Mouse (Mus musculus): ENCODE measurements at regions not wholly inside any gene's neighbourhood (a gene's known extent, or its start where the extent isn't known, plus 50 kb on each side); places are given as distances from the start of the nearest gene placed in this dataset.

DNA sequence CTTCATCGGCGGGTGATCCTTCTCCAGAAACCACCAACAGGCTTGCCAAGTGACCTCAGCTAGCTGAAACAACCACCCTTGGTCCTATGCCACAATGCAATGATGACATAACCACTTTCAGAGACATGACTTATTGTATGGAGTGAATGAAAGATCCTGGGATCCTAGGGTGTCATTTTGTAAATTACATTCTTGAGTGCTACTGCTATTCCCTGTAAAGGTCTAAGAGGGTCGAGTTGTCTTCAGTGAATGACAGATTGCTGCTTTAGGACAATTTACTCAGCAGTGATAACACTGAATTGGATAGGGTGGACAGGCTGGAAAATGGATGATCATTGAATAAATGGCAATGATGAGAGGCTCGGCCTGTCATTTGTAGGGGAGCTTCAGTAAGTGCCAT lies 692.4 kb downstream of the Gm9008 start:
- ATAC-seq (ENCODE audit: low FRiP score, low read depth) = no peak
- Histone ChIP-seq H3K27me3 (no peaks in the 10 kb centered on the region), H3K9me3 (no peaks in the 10 kb centered on the region), H3K4me1 (replicated peaks) (no peaks in the 10 kb centered on the region), H3K4me2 (no peak overlapping the region), H3K9ac (no peak overlapping the region), H3K4me3 (no peak overlapping the region), H3K27ac (replicated peaks) (no peak overlapping the region), H3K36me3 (no peaks in the 10 kb centered on the region)
- 61% methylated on average over 4 of the region's 4 CpGs for WGBS

DNA sequence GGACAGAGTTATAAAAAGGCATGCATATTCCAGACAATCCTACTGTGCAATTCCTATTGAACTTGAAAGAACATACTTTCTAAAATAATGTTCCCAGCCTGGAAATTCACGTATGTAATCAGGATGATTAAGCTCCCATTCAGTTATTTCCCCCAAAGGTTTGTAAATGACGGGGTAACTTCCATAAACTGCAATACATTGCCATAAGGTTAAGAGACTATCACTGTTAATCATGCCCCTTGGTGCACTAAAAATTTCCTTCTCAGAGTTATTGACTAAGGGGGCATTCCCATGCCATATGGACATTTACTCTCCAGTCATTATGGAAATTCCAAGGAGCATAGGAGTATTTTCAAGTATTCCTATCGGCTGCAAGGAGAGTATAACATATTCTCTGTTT lies 697.6 kb downstream of the Gm9008 start:
- H3K9me3 ChIP-seq = no peaks in the 10 kb centered on the region
- H3K27me3 ChIP-seq = no peaks in the 10 kb centered on the region
- no peak overlapping the region for H3K9ac ChIP-seq
- no peaks in the 10 kb centered on the region for H3K36me3 ChIP-seq
- H3K4me1 ChIP-seq (replicated peaks) = no peaks in the 10 kb centered on the region
- WGBS = 50% methylated on average over 3 of the region's 3 CpGs
- no peak for ATAC-seq (ENCODE audit: low FRiP score, low read depth)
- no peak overlapping the region for H3K4me3 ChIP-seq
- H3K4me2 ChIP-seq = no peak overlapping the region
- H3K27ac ChIP-seq (replicated peaks) = peak overlapping the region; percentile 36

DNA sequence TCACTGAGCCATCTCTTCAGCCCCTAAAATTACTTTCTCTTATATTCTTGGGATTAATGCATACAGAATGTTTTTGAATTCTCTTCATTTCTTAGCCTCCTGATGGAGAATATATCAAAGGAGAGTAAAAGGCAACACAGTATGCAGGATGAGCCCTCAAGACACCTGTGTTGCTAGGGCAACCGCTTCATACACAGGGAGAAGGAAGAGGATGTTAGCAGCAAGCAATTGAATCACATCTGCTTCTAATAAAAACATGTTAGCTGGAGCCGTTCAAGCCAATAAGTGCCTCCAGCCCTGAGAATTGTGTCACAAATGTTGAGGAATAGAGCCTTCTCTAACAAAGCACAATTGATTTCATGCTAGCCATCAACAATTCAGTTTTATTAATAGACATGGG lies 698.0 kb downstream of the Gm9008 start:
- H3K4me2 ChIP-seq = no peak overlapping the region
- H3K4me1 ChIP-seq (replicated peaks) = no peaks in the 10 kb centered on the region
- H3K9ac ChIP-seq = no peak overlapping the region
- H3K27ac ChIP-seq (replicated peaks) = peak overlapping the region; percentile 36
- 0 out of 2 replicates have a peak, but pooled peaks have one; percentile 63 for ATAC-seq (ENCODE audit: low FRiP score, low read depth)
- no peaks in the 10 kb centered on the region for H3K36me3 ChIP-seq
- no peaks in the 10 kb centered on the region for H3K27me3 ChIP-seq
- no peak overlapping the region for H3K4me3 ChIP-seq
- H3K9me3 ChIP-seq = no peaks in the 10 kb centered on the region
- WGBS = 51% methylated on average over 2 of the region's 2 CpGs

DNA sequence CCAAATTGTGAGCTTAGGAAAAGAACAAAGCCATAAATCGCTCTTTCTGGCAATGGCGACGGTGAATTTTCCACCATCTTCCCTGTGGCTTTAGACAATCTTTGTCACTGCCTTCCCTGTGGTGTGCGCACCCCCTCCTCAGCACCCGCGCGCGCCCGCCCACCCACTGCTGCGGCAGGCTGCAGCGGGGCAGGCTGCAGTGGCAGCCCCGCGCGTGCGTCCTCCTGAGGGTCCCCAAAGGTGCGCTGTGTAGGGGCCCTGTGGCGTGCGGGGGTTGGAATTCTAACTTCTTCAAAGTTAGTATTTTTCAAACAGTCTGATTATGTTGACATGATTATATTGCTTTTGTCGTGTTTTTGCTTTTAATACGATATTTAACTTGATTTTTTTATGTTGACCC lies 714.9 kb downstream of the Gm9008 start:
- 66% methylated on average over 20 of the region's 20 CpGs for WGBS
- no peak overlapping the region for H3K4me3 ChIP-seq
- H3K36me3 ChIP-seq = no peaks in the 10 kb centered on the region
- no peak overlapping the region for H3K9ac ChIP-seq
- ATAC-seq (ENCODE audit: low FRiP score, low read depth) = no peak
- H3K4me1 ChIP-seq (replicated peaks) = no peaks in the 10 kb centered on the region
- H3K27me3 ChIP-seq = no peaks in the 10 kb centered on the region
- H3K9me3 ChIP-seq = no peaks in the 10 kb centered on the region
- peak overlapping the region; percentile 31; the same call in 1 of the 2 replicates for H3K4me2 ChIP-seq
- H3K27ac ChIP-seq (replicated peaks) = no peak overlapping the region

DNA sequence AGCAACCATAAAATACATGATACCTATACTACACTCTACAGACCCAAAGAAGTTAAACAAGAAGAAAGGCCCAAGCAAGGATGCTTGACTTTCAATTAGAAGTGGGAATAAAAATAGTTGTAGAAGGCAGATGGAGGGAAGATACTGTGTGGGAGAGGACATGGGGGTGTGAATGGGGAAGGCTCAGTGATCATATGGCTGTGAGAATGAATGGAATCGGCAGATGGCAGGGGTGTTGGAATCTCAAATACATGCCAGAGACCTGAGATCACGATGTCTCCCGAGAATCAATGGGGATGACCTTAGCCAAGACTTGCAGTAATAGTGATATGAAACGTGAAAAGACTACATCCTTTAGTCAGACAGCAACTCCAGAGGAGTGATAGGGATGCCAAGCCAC lies 734.5 kb downstream of the Gm9008 start:
- Histone ChIP-seq H3K36me3 (no peaks in the 10 kb centered on the region), H3K4me3 (no peak overlapping the region), H3K9ac (no peak overlapping the region), H3K27ac (replicated peaks) (no peak overlapping the region), H3K9me3 (no peaks in the 10 kb centered on the region), H3K4me2 (no peak overlapping the region), H3K27me3 (no peaks in the 10 kb centered on the region), H3K4me1 (replicated peaks) (no peaks in the 10 kb centered on the region)
- 95% methylated on average over 4 of the region's 4 CpGs for WGBS
- ATAC-seq (ENCODE audit: low FRiP score, low read depth) = no peak

DNA sequence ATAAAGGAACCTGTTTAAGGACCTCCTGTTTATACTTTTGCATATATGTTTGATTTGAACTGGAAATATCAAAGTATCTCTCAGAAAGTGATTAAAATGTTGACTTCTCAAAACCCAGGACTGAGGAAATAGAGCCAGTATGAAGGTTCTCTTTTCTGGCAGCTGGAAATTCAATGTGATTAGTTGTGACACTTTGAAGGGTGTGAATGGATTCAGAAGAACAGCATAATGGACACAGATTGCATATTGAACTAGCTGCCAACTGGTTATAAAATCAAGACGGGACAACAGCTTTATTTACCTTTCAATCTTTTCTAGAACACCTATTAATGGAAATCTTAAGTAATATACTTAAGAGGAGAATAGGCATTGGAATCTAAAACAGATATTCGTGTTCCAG lies 741.4 kb downstream of the Gm9008 start:
- no peaks in the 10 kb centered on the region for H3K27me3 ChIP-seq
- H3K36me3 ChIP-seq = no peaks in the 10 kb centered on the region
- no peak overlapping the region for H3K27ac ChIP-seq (replicated peaks)
- no peaks in the 10 kb centered on the region for H3K4me1 ChIP-seq (replicated peaks)
- ATAC-seq (ENCODE audit: low FRiP score, low read depth) = no peak
- no peak overlapping the region for H3K9ac ChIP-seq
- 73% methylated on average over 2 of the region's 2 CpGs for WGBS
- no peak overlapping the region for H3K4me2 ChIP-seq
- H3K4me3 ChIP-seq = no peak overlapping the region
- no peaks in the 10 kb centered on the region for H3K9me3 ChIP-seq

All from hindbrain, embryonic 15.5 days (tissue).